Mouse (Mus musculus) thymus, postnatal 4 days (tissue): ENCODE data around the gene Sort1.

Experiments
- DNase-seq: peaks from one replicate; pipeline ENCODE4 v3.0.0; 2021

Gene Sort1

GRCm38 (mm10) chr3:108384425-108384824, 100.5 kb downstream of the Sort1 start:
- no peak for DNase-seq

- DNase-seq, result no peak
Observed at GRCm38 (mm10) chr3:108386186-108386585, 102.3 kb downstream of the Sort1 start.

- DNase-seq, result peak; percentile 98
Observed at GRCm38 (mm10) chr3:108389111-108389545, 105.2 kb downstream of the Sort1 start.

GRCm38 (mm10) chr3:108392299-108392698, 108.4 kb downstream of the Sort1 start:
- DNase-seq, result peak; percentile 9

GRCm38 (mm10) chr3:108392793-108393192, 108.9 kb downstream of the Sort1 start:
- peak; percentile 5 for DNase-seq

- no peak for DNase-seq
Observed at GRCm38 (mm10) chr3:108398281-108398680, 114.4 kb downstream of the Sort1 start.

GRCm38 (mm10) chr3:108400442-108400841, 116.6 kb downstream of the Sort1 start:
- DNase-seq, result no peak

- DNase-seq, result peak; percentile 98
Observed at GRCm38 (mm10) chr3:108401692-108402527, 118.0 kb downstream of the Sort1 start.

GRCm38 (mm10) chr3:108402528-108402920, 118.6 kb downstream of the Sort1 start:
- no peak for DNase-seq

GRCm38 (mm10) chr3:108405536-108406305, 121.8 kb downstream of the Sort1 start:
- no peak for DNase-seq

GRCm38 (mm10) chr3:108406306-108406885, 122.5 kb downstream of the Sort1 start:
- no peak for DNase-seq

- DNase-seq, result no peak
Observed at GRCm38 (mm10) chr3:108408517-108409008, 124.7 kb downstream of the Sort1 start.

GRCm38 (mm10) chr3:108409656-108410358, 125.9 kb downstream of the Sort1 start:
- no peak for DNase-seq

GRCm38 (mm10) chr3:108410359-108410714, 126.5 kb downstream of the Sort1 start:
- no peak for DNase-seq
